Mouse (Mus musculus): ENCODE data around the gene 1700093K21Rik. TPM values are rescaled to one million over a fixed set of nuclear protein-coding genes. Genes with fewer than 3 reads are reported as not detected.
"Not testable (repeated sequence)": the region's sequence is repeated elsewhere in the genome, so short reads cannot be mapped to it uniquely, and the experiment has no call there.

Gene 1700093K21Rik
- polyA plus RNA-seq (2015; fragmentation: Nextera tagmentation; extraction: Ambion mirVana), result not detected in 2 replicates

GRCm38 (mm10) chr11:23520473-23521205, at the start of gene 1700093K21Rik:
Gene 1700093K21Rik (minus strand): TSS chr11:23521155.
- no peaks in the 10 kb centered on the region for H3K9me3 ChIP-seq (replicated peaks)
- H3K9ac ChIP-seq, result no peak within 1 kb of the TSS
- ATAC-seq (ENCODE audit: low read depth) (no peak), DNase-seq (no peak)
- no peaks in the 10 kb centered on the region for H3K4me1 ChIP-seq (replicated peaks)
- no peak within 1 kb of the TSS for H3K4me3 ChIP-seq (replicated peaks)
- H3K27me3 ChIP-seq, result no peaks in the 10 kb centered on the region
- H3K36me3 ChIP-seq, result no peaks in the 10 kb centered on the region
- H3K4me2 ChIP-seq, result no peak within 1 kb of the TSS
- no peak within 1 kb of the TSS for H3K27ac ChIP-seq
- WGBS (ENCODE audit: insufficient replicate concordance), result 50% methylated on average over 5 of the region's 5 CpGs

- H3K36me3 ChIP-seq, result peaks cover 14% of the 10 kb centered on the region
- DNase-seq (no peak), ATAC-seq (ENCODE audit: low read depth) (no peak)
- H3K27ac ChIP-seq, result no peak overlapping the region
- H3K27me3 ChIP-seq, result no peaks in the 10 kb centered on the region
- no peak overlapping the region for H3K4me2 ChIP-seq
- 64% methylated on average over 7 of the region's 7 CpGs for WGBS (ENCODE audit: insufficient replicate concordance)
- no peak overlapping the region for H3K9ac ChIP-seq
- H3K4me3 ChIP-seq (replicated peaks), result no peak overlapping the region
- H3K9me3 ChIP-seq (replicated peaks), result no peaks in the 10 kb centered on the region
- no peaks in the 10 kb centered on the region for H3K4me1 ChIP-seq (replicated peaks)
Measured at GRCm38 (mm10) chr11:23570130-23570529, 49.2 kb upstream of the 1700093K21Rik start.

DNA sequence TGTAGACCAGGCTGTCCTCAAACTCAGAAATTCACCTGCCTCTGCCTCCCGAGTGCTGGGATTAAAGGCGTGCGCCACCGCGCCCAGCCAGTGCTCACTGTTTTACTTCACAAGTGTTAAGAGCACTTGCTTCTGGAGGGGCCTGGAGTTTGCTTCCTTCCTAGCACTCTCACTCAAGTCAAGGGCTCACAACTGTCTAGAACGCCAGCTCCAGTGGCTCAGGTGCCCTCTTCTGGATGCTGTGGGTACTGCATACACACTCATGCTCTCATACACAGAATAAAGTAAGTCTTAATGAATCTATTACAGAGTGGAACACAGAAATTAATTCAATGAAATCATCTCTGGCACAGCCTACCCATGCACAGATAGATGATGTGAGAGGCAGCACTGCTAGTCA, 44.8 kb upstream of the 1700093K21Rik start:
- Histone ChIP-seq H3K9me3 (replicated peaks) (no peaks in the 10 kb centered on the region), H3K4me1 (replicated peaks) (no peaks in the 10 kb centered on the region), H3K36me3 (peaks cover 2% of the 10 kb centered on the region), H3K9ac (no peak overlapping the region), H3K4me3 (replicated peaks) (no peak overlapping the region), H3K27ac (no peak overlapping the region), H3K27me3 (no peaks in the 10 kb centered on the region), H3K4me2 (no peak overlapping the region)
- 0 out of 2 replicates have a peak, but pooled peaks have one; percentile 58 for ATAC-seq (ENCODE audit: low read depth)
- WGBS (ENCODE audit: insufficient replicate concordance), result 46% methylated on average over 6 of the region's 6 CpGs
- peak; percentile 51 for DNase-seq

- Histone ChIP-seq H3K27ac (no peak overlapping the region), H3K36me3 (no peaks in the 10 kb centered on the region), H3K4me2 (no peak overlapping the region), H3K4me3 (replicated peaks) (no peak overlapping the region), H3K4me1 (replicated peaks) (no peaks in the 10 kb centered on the region), H3K27me3 (no peaks in the 10 kb centered on the region), H3K9me3 (replicated peaks) (no peaks in the 10 kb centered on the region), H3K9ac (no peak overlapping the region)
- no peak for DNase-seq
- ATAC-seq (ENCODE audit: low read depth), result no peak
- 63% methylated on average over 6 of the region's 6 CpGs for WGBS (ENCODE audit: insufficient replicate concordance)
Measured at GRCm38 (mm10) chr11:23557039-23557630, 36.2 kb upstream of the 1700093K21Rik start.

GRCm38 (mm10) chr11:23537446-23537845, 16.5 kb upstream of the 1700093K21Rik start:
- Histone ChIP-seq H3K27me3 (no peaks in the 10 kb centered on the region), H3K36me3 (no peaks in the 10 kb centered on the region), H3K4me2 (no peak overlapping the region), H3K27ac (no peak overlapping the region), H3K4me1 (replicated peaks) (no peaks in the 10 kb centered on the region), H3K9ac (no peak overlapping the region), H3K9me3 (replicated peaks) (no peaks in the 10 kb centered on the region), H3K4me3 (replicated peaks) (no peak overlapping the region)
- ATAC-seq (ENCODE audit: low read depth) (no peak), DNase-seq (no peak)
- WGBS (ENCODE audit: insufficient replicate concordance), result 59% methylated on average over 2 of the region's 2 CpGs

GRCm38 (mm10) chr11:23518981-23519380, 2.0 kb downstream of the 1700093K21Rik start:
- DNase-seq (no peak), ATAC-seq (ENCODE audit: low read depth) (no peak)
- no peaks in the 10 kb centered on the region for H3K9me3 ChIP-seq (replicated peaks)
- no peak overlapping the region for H3K9ac ChIP-seq
- no peaks in the 10 kb centered on the region for H3K4me1 ChIP-seq (replicated peaks)
- no peak overlapping the region for H3K4me2 ChIP-seq
- H3K36me3 ChIP-seq, result no peaks in the 10 kb centered on the region
- no peaks in the 10 kb centered on the region for H3K27me3 ChIP-seq
- H3K27ac ChIP-seq, result no peak overlapping the region
- H3K4me3 ChIP-seq (replicated peaks), result no peak overlapping the region
- 64% methylated on average over 3 of the region's 3 CpGs for WGBS (ENCODE audit: insufficient replicate concordance)

- H3K27me3 ChIP-seq, result no peaks in the 10 kb centered on the region
- no peak overlapping the region for H3K4me3 ChIP-seq (replicated peaks)
- no peaks in the 10 kb centered on the region for H3K9me3 ChIP-seq (replicated peaks)
- 55% methylated on average over 2 of the region's 2 CpGs for WGBS (ENCODE audit: insufficient replicate concordance)
- no peaks in the 10 kb centered on the region for H3K36me3 ChIP-seq
- ATAC-seq (ENCODE audit: low read depth) (no peak), DNase-seq (no peak)
- H3K4me1 ChIP-seq (replicated peaks), result no peaks in the 10 kb centered on the region
- H3K27ac ChIP-seq, result no peak overlapping the region
- no peak overlapping the region for H3K4me2 ChIP-seq
- H3K9ac ChIP-seq, result no peak overlapping the region
Measured at GRCm38 (mm10) chr11:23515315-23515714, 5.6 kb downstream of the 1700093K21Rik start.

GRCm38 (mm10) chr11:23514785-23515184, 6.2 kb downstream of the 1700093K21Rik start:
- not testable (repeated sequence) for ATAC-seq (ENCODE audit: low read depth); H3K4me1 ChIP-seq (replicated peaks); H3K36me3 ChIP-seq; DNase-seq; H3K4me3 ChIP-seq (replicated peaks); H3K4me2 ChIP-seq; H3K27me3 ChIP-seq; H3K9me3 ChIP-seq (replicated peaks); H3K9ac ChIP-seq; H3K27ac ChIP-seq
- WGBS (ENCODE audit: insufficient replicate concordance), result 45% methylated on average over 4 of the region's 4 CpGs

- 67% methylated on average over 5 of the region's 5 CpGs for WGBS (ENCODE audit: insufficient replicate concordance)
- not testable (repeated sequence) for ATAC-seq (ENCODE audit: low read depth); H3K27me3 ChIP-seq; H3K4me3 ChIP-seq (replicated peaks); H3K4me2 ChIP-seq; H3K9ac ChIP-seq; H3K36me3 ChIP-seq; DNase-seq; H3K4me1 ChIP-seq (replicated peaks); H3K9me3 ChIP-seq (replicated peaks); H3K27ac ChIP-seq
Measured at GRCm38 (mm10) chr11:23504801-23505200, 16.2 kb downstream of the 1700093K21Rik start.

DNA sequence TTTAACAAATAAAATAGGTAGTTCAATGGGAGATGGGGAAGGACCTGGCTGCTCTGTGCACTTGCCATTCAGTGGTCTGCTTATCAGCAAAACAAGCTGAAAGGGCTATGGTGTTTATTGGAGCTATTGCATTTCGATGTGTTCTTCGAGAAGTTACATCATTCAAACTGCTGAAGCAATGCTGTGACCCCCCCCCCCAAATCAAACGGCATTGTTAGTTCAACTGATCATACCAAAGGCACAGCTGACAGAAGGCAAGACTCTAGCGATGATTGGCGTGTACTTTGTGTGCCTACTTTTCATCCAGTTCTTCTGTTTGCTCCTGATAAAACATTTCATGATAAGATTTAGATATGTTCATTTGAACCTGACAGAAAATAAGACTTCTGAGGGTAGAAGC, 22.3 kb downstream of the 1700093K21Rik start:
- no peaks in the 10 kb centered on the region for H3K27me3 ChIP-seq
- DNase-seq (no peak), ATAC-seq (ENCODE audit: low read depth) (no peak)
- H3K4me2 ChIP-seq, result peak overlapping the region; percentile 86
- H3K4me1 ChIP-seq (replicated peaks), result peaks cover 35% of the 10 kb centered on the region
- WGBS (ENCODE audit: insufficient replicate concordance), result 16% methylated on average over 5 of the region's 5 CpGs
- H3K36me3 ChIP-seq, result peaks cover 22% of the 10 kb centered on the region
- H3K27ac ChIP-seq, result peak overlapping the region; percentile 75
- H3K9ac ChIP-seq, result peak overlapping the region; percentile 76
- H3K9me3 ChIP-seq (replicated peaks), result no peaks in the 10 kb centered on the region
- peak overlapping the region; percentile 67 for H3K4me3 ChIP-seq (replicated peaks)

DNA sequence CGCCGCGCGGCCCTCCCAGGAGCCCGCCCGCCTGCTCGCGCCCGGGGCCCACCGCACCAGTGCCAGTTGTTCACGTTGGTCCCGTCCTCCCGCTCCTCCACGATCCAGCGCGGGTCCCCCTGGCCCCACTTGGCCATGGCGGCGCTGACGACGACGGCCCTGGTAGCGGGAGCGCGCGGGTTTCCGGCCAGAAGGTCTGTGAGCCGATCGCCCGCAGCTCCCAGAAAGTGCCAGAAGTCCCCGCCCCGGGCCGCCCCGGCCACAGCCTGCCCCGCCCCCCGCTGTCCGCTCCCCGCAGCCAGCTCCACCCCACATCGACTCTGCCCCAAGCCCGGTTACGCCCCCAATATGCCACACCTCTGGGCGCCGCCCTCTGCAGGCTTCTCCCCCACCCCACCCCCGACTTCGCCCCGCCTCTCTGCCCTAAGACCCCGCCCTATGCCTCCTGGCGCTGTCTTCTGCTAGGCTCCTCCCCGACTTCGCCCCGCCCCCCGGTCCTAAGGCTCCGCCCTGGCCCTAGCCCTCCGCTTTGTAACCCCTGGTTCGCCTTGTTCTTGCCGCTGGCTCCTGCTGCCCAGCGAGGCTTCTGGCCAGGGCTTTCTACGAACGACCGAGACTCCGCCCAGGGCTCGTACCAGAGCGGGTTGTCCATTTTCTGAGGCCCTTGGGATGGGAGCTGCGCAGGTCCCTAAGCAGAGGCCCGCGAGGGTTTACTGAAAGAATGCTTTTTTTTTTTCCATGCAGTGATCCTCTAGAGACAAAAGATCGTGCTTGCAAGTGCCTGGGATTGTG, 23.0 kb downstream of the 1700093K21Rik start, which contains the start of gene Ahsa2:
Ahsa2 (minus strand) TSS at position 313 of the 792 bp plus-strand sequence.
- no peaks in the 10 kb centered on the region for H3K9me3 ChIP-seq (replicated peaks)
- DNase-seq (peak; percentile 96), ATAC-seq (ENCODE audit: low read depth) (peak; percentile 93)
- under 1% methylated on average over 57 of the region's 66 CpGs for WGBS (ENCODE audit: insufficient replicate concordance)
- H3K4me3 ChIP-seq (replicated peaks), result peak within 1 kb of the TSS; percentile 92
- no peaks in the 10 kb centered on the region for H3K27me3 ChIP-seq
- peak within 1 kb of the TSS; percentile 86 for H3K4me2 ChIP-seq
- peak within 1 kb of the TSS; percentile 92 for H3K27ac ChIP-seq
- peaks cover 29% of the 10 kb centered on the region for H3K36me3 ChIP-seq
- peak within 1 kb of the TSS; percentile 96 for H3K9ac ChIP-seq
- peaks cover 35% of the 10 kb centered on the region for H3K4me1 ChIP-seq (replicated peaks)
